Mouse (Mus musculus): Measurements from ENCODE around the gene Cfap43.

Cfap43 gene

GRCm38 (mm10) chr19:47713457-47713856 lies 205.6 kb downstream of the Cfap43 start:
- no peak for DNase-seq (ENCODE audit: low spot score in 2 of 2)

GRCm38 (mm10) chr19:47710376-47710775 lies 208.7 kb downstream of the Cfap43 start:
- DNase-seq (ENCODE audit: low spot score in 2 of 2), result no peak

- no peak for DNase-seq (ENCODE audit: low spot score in 2 of 2)
These were observed 213.2 kb downstream of the Cfap43 start for GRCm38 (mm10) chr19:47705772-47706309.

DNA sequence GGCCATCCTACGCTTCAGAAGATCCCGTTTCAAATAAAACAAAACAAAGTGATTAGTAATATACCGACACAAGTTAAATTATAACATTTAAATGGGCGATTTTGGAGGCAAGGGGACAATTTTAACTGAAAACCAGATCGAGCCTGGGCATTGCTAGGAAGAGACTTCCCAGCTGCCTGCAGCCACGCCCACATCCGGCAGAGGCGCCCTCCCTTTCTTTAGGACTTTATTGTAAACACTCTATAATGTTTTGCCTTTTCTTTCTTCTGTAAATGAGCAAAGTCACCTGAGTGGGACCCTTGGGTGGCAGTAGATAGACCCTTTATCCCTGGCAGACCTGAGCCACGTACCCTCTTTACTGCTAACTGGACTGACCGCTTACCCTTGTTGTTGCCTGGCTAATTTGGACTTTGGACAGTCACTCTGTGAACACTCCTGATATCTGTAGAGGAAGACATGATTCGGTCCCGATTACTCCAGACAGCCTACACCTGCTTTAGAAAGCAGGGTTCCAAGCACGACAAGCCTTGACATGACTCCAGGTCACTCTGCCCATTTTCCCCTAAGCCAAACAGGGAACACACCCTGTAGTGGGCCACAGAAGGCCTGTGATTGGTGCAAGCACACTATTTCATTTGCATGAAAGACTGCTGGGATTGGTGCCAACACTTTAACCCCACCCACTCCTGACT lies 213.9 kb downstream of the Cfap43 start:
- no peak for DNase-seq (ENCODE audit: low spot score in 2 of 2)

DNA sequence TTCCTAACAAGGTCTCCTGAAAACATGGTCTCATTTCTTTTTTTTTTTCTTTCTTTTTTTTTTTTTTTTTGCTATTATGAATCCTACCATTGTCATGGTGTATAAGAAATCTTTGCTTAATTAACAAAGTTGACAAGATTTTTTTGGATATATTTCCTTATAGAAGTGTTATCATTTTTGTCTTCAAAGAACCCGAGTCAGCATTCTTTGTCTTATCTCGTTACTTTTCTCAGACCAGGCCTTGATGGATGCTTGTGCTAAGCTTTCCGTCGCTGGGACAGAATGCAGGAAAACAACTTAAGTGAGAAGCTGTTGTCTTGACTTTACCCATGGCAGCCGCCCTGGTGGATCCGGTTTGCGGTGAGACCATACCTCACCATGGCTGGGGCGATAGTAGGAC lies 218.6 kb downstream of the Cfap43 start:
- DNase-seq (ENCODE audit: low spot score in 2 of 2), result no peak

- DNase-seq (ENCODE audit: low spot score in 2 of 2), result peak; percentile 30 to 57
These were observed 219.3 kb downstream of the Cfap43 start for GRCm38 (mm10) chr19:47699743-47700142.

GRCm38 (mm10) chr19:47698266-47698665 lies 220.8 kb downstream of the Cfap43 start:
- no peak for DNase-seq (ENCODE audit: low spot score in 2 of 2)

DNA sequence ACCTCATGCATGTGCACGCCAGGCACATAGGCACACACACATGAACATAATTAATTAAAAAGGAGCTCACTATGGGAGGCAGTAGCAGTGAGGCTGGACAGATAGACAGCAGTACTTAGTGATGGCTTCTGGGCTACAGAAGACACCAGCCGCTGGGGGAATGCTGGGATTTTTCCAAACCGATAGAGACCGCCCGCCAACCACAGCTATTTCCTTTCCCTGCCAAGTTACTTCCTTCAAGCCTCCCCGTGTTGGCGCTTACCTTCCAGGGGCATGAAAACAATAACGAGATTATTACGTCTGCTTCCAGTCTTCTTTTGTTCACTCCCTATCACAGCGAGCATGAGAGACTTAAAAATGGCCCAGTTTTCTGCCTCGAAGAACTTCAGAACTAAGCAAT lies 222.0 kb downstream of the Cfap43 start:
- DNase-seq (ENCODE audit: low spot score in 2 of 2), result no peak

- no peak for DNase-seq (ENCODE audit: low spot score in 2 of 2)
These were observed 222.7 kb downstream of the Cfap43 start for GRCm38 (mm10) chr19:47696411-47696810.

DNA sequence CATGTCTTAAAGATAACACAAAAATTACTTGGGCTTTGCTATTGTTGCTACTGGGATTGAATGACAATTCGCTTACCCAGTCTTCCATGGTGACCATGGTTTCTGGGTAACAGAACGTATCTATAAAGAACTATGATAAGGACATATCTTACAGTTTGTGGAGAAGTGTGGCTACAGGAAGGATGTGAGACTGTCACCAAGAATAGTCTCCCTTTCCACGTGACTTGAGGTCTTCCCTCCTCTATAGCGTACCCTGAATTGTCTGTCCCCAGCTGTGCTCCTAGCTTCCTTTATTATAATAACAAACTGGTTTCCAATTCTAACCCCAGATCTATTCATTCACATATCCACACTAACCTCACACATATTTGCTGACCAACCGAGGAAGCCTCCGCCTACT lies 223.4 kb downstream of the Cfap43 start:
- no peak for DNase-seq (ENCODE audit: low spot score in 2 of 2)

DNA sequence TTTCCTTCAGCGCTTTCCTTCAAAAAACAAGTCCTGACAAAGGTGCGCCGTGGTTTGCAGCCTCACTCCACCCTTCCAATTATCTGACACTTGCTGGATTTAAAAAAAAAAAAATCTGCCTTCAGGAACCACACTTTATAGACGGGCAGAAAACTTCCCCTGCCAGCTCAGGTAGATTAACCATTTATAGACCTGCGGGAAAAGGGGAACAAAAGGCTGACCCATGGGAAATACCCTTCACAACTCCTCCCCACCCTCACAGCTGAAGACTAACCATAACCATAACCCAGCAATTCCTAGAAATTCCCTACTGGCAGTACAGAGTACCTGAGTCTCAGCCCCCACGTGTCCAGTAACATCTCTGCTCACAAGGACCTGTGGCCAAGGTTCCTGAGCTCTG lies 227.1 kb downstream of the Cfap43 start, which contains the start of gene Col17a1:
TSS of gene Col17a1 (minus strand) at position 101 of the 400 bp plus-strand sequence.
- DNase-seq (ENCODE audit: low spot score in 2 of 2), result no peak

DNA sequence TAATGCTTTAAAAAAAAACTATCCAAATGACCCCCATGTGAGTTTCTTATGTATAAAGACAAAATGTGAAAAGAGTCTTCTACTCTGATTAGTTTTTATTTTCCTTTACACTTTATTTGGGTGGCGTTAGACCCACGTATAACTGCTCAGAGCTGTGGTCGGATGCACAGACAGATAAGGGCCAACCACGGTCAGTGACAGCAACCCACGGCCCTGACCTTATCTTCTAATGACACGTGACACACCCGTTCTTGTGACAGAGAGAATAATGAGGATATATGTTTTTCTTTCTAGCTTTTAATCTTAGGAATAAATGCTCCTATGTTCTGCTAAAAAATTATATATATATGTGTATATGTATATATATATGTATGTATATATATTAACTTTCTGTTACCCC lies 229.5 kb downstream of the Cfap43 start:
- no peak for DNase-seq (ENCODE audit: low spot score in 2 of 2)

Data from urinary bladder, postnatal 36 days (tissue).